7 mouse cellular contexts compared by ENCODE assay signal in the genomic region with DNA sequence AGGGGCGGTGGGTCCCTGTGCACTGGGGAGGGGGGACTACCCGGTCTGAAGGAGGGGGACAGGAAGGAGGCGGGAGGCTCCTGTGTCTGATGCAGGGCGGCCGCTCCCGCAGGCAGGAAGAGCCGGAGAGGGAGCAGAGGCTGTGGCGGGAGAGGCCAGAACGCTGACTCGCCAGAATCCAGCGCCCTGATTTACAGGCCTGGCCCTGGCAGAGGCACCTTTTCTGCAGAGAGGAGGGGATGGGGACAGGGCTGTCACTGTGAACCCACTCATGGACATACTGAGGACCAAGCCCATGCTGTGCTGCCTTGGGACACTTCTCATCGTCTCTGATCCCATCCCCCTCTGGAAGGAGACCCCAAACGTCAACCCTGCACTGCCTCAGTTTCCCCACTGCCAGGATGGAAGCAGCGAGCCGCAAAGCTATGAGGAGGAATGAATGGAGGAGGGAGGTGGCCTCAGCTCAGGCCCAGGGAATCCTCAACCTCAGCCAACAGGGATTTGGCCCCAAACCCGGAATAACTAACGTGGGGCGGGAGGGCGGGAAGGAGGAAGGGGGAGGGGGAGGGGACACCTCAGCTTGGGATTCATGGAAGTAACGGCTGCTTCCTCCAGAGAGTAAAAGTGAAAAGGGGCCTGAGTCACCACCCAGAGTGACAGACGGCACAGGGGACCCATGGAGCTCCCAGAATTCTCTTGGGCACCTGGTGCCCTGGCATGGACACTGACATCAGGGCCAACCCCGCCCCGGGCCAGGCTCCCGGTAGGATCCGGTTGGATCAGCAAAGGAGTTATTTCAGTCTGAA. TPM values are rescaled to one million over a fixed set of nuclear protein-coding genes. Genes with fewer than 3 reads are reported as not detected.
DNase-seq lines count a peak whose midpoint lies in the region; ATAC-seq and TF ChIP-seq lines count a peak whose summit lies in the region.

No protein-coding gene starts in this region.

- H3K27me3 ChIP-seq in embryonic facial prominence, embryonic 15.5 days, result no peaks in the 10 kb centered on the region
- H3K27me3 ChIP-seq in heart, embryonic 14.5 days (ENCODE audit: control insufficient read depth, insufficient read depth, low read length), result no peaks in the 10 kb centered on the region
- no peaks in the 10 kb centered on the region for H3K27me3 ChIP-seq in kidney, embryonic 16.5 days (ENCODE audit: insufficient read depth, low read length)
- peaks cover 25% of the 10 kb centered on the region for H3K27me3 ChIP-seq in liver, postnatal 0 days (ENCODE audit: insufficient read depth, low read length)

- no peak for ATAC-seq in embryonic facial prominence, embryonic 15.5 days (ENCODE audit: insufficient number of reproducible peaks, low FRiP score, low TSS enrichment, low read depth)
- ATAC-seq in heart, embryonic 14.5 days (ENCODE audit: insufficient number of reproducible peaks, insufficient read depth, low FRiP score, low read depth), result peak; percentile 10; the same call in 1 of the 2 replicates
- ATAC-seq in kidney, embryonic 16.5 days (ENCODE audit: low FRiP score, low TSS enrichment), result peak; percentile 27; the same call in 1 of the 2 replicates
- ATAC-seq in liver, postnatal 0 days, result no peak

- peak overlapping the region; percentile 75 for H3K4me3 ChIP-seq in embryonic facial prominence, embryonic 15.5 days (replicated peaks)
- H3K4me3 ChIP-seq in heart, embryonic 14.5 days (ENCODE audit: control insufficient read depth in 1 of 2, insufficient read depth in 1 of 2, low read depth in 1 of 2, low read length in 2 of 2), result peak overlapping the region; percentile 17 to 59
- peak overlapping the region; percentile 76 for H3K4me3 ChIP-seq in kidney, embryonic 16.5 days (ENCODE audit: low read length)
- H3K4me3 ChIP-seq in liver, postnatal 0 days (ENCODE audit: low read depth, low read length), result no peak overlapping the region

- H3K27ac ChIP-seq in embryonic facial prominence, embryonic 15.5 days (replicated peaks), result peak overlapping the region; percentile 82
- peak overlapping the region; percentile 65 to 71 for H3K27ac ChIP-seq in heart, embryonic 14.5 days (replicated peaks in 1 of 2; ENCODE audit: control insufficient read depth in 1 of 2, insufficient read depth in 1 of 2, low read depth in 2 of 2, low read length in 2 of 2)
- H3K27ac ChIP-seq in kidney, embryonic 16.5 days (ENCODE audit: low read length), result peak overlapping the region; percentile 89
- H3K27ac ChIP-seq in liver, postnatal 0 days (ENCODE audit: low read depth), result no peak overlapping the region; the same call in 1 of the 2 replicates

- peaks cover 65% of the 10 kb centered on the region for H3K4me1 ChIP-seq in embryonic facial prominence, embryonic 15.5 days
- H3K4me1 ChIP-seq in heart, embryonic 14.5 days (ENCODE audit: control insufficient read depth in 2 of 2, insufficient read depth in 2 of 2, low read length in 2 of 2), result peaks cover 24 to 34% of the 10 kb centered on the region in 2 experiments
- H3K4me1 ChIP-seq in kidney, embryonic 16.5 days (ENCODE audit: insufficient read depth, low read length), result peaks cover 33% of the 10 kb centered on the region
- H3K4me1 ChIP-seq in liver, postnatal 0 days (ENCODE audit: insufficient read depth), result peaks cover 28% of the 10 kb centered on the region

- 7% methylated on average over 25 of the region's 25 CpGs for WGBS in embryonic facial prominence, embryonic 15.5 days
- 12% methylated on average over 25 of the region's 25 CpGs for WGBS in heart, embryonic 14.5 days
- WGBS in kidney, embryonic 16.5 days, result 2% methylated on average over 25 of the region's 25 CpGs
- 34% methylated on average over 23 of the region's 25 CpGs for WGBS in liver, postnatal 0 days (ENCODE audit: insufficient replicate concordance)

- peak; percentile 40 for DNase-seq in ES-CJ7 (ENCODE audit: low read depth, low spot score)
- peak; percentile 62 for DNase-seq in adrenal gland, adult 8-10 months
- peak; percentile 29 for DNase-seq in liver, postnatal 0 days
- peak; percentile 93 for DNase-seq in skeletal muscle tissue, adult 2 months (ENCODE audit: low read depth, low spot score)

- H3K36me3 ChIP-seq in embryonic facial prominence, embryonic 15.5 days, result peaks cover 13% of the 10 kb centered on the region
- peaks cover 12% of the 10 kb centered on the region for H3K36me3 ChIP-seq in heart, embryonic 14.5 days (ENCODE audit: control insufficient read depth, insufficient read depth, low read length)
- peaks cover 8% of the 10 kb centered on the region; the same call in 1 of the 2 replicates for H3K36me3 ChIP-seq in kidney, embryonic 16.5 days (ENCODE audit: insufficient read depth, low read length)
- H3K36me3 ChIP-seq in liver, postnatal 0 days (replicated peaks; ENCODE audit: insufficient read depth, low read length), result no peaks in the 10 kb centered on the region

- TF ChIP-seq EP300 in liver, postnatal 0 days (IDR thresholded peaks at IDR 0.05; ENCODE audit: low read depth), result no peak

- H3K9me3 ChIP-seq in embryonic facial prominence, embryonic 15.5 days (replicated peaks), result no peaks in the 10 kb centered on the region
- no peaks in the 10 kb centered on the region for H3K9me3 ChIP-seq in heart, embryonic 14.5 days (ENCODE audit: control insufficient read depth, low read length)
- H3K9me3 ChIP-seq in kidney, embryonic 16.5 days (ENCODE audit: low read length), result no peaks in the 10 kb centered on the region
- no peaks in the 10 kb centered on the region for H3K9me3 ChIP-seq in liver, postnatal 0 days (ENCODE audit: low read length)

- no peak for TF ChIP-seq CTCF in liver, postnatal 0 days (IDR thresholded peaks at IDR 0.05; ENCODE audit: low read depth)

- peak overlapping the region; percentile 26; the same call in 1 of the 2 replicates for H3K9ac ChIP-seq in embryonic facial prominence, embryonic 15.5 days
- peak overlapping the region; percentile 84 for H3K9ac ChIP-seq in heart, embryonic 14.5 days (ENCODE audit: low read length)
- H3K9ac ChIP-seq in kidney, embryonic 16.5 days (replicated peaks; ENCODE audit: low read length), result peak overlapping the region; percentile 89
- H3K9ac ChIP-seq in liver, postnatal 0 days (replicated peaks), result no peak overlapping the region

- H3K4me2 ChIP-seq in embryonic facial prominence, embryonic 15.5 days (replicated peaks), result peak overlapping the region; percentile 75
- peak overlapping the region; percentile 93 for H3K4me2 ChIP-seq in heart, embryonic 14.5 days (ENCODE audit: low read length)
- H3K4me2 ChIP-seq in kidney, embryonic 16.5 days (replicated peaks; ENCODE audit: low read depth, low read length), result peak overlapping the region; percentile 95
- 0 out of 2 replicates have a peak overlapping the region, but pooled peaks have one; percentile 22 for H3K4me2 ChIP-seq in liver, postnatal 0 days (ENCODE audit: low read depth, low read length)

RNA-seq across cellular contexts. Expression of a gene that starts 31.0 kb away (rescaled TPM):
- 100 to 1,000 TPM; 113 to 191 (median 144) TPM for total RNA-seq in adrenal gland, adult 8-10 months (2022)
- 138 and 139 TPM in 2 replicates for polyA plus RNA-seq in embryonic facial prominence, embryonic 15.5 days (2015; fragmentation: Nextera tagmentation; extraction: Ambion mirVana)
- 45.0 and 47.0 TPM in 2 replicates for polyA plus RNA-seq in heart, embryonic 14.5 days (2014; fragmentation: Nextera tagmentation; extraction: Ambion mirVana)
- polyA plus RNA-seq in kidney, embryonic 16.5 days (2015; fragmentation: Nextera tagmentation; extraction: Ambion mirVana), result 87.8 and 92.0 TPM in 2 replicates
- polyA plus RNA-seq in liver, postnatal 0 days (2015; fragmentation: Nextera tagmentation; extraction: Ambion mirVana), result 19.6 and 21.1 TPM in 2 replicates

RNA-seq across cellular contexts. Expression of a gene that starts 31.6 kb away (rescaled TPM):
- total RNA-seq in adrenal gland, adult 8-10 months (2022), result 1 to 10 TPM in 2 of 4 experiments, under 1 TPM in 2; 0.78 to 2.0 (median 0.96) TPM
- polyA plus RNA-seq in embryonic facial prominence, embryonic 15.5 days (2015; fragmentation: Nextera tagmentation; extraction: Ambion mirVana), result 5.0 and 8.3 TPM in 2 replicates
- polyA plus RNA-seq in heart, embryonic 14.5 days (2014; fragmentation: Nextera tagmentation; extraction: Ambion mirVana), result 3.8 and 4.7 TPM in 2 replicates
- polyA plus RNA-seq in kidney, embryonic 16.5 days (2015; fragmentation: Nextera tagmentation; extraction: Ambion mirVana), result 42.7 and 44.1 TPM in 2 replicates
- 1.7 and 2.0 TPM in 2 replicates for polyA plus RNA-seq in liver, postnatal 0 days (2015; fragmentation: Nextera tagmentation; extraction: Ambion mirVana)

RNA-seq across cellular contexts. Expression of a gene that starts 35.6 kb away (rescaled TPM):
- total RNA-seq in adrenal gland, adult 8-10 months (2022), result 1 to 10 TPM; 2.0 to 4.2 (median 2.6) TPM
- 1.6 and 2.9 TPM in 2 replicates for polyA plus RNA-seq in embryonic facial prominence, embryonic 15.5 days (2015; fragmentation: Nextera tagmentation; extraction: Ambion mirVana)
- polyA plus RNA-seq in heart, embryonic 14.5 days (2014; fragmentation: Nextera tagmentation; extraction: Ambion mirVana), result 1.0 TPM in 2 replicates
- polyA plus RNA-seq in kidney, embryonic 16.5 days (2015; fragmentation: Nextera tagmentation; extraction: Ambion mirVana), result 1.4 and 1.6 TPM in 2 replicates
- polyA plus RNA-seq in liver, postnatal 0 days (2015; fragmentation: Nextera tagmentation; extraction: Ambion mirVana), result not detected in 2 replicates

RNA-seq across cellular contexts. Expression of a gene that starts 40.2 kb away (rescaled TPM):
- total RNA-seq in adrenal gland, adult 8-10 months (2022), result 1 to 10 TPM in 2 of 4 experiments, under 1 TPM in 2; 0.65 to 2.9 (median 1.0) TPM
- polyA plus RNA-seq in embryonic facial prominence, embryonic 15.5 days (2015; fragmentation: Nextera tagmentation; extraction: Ambion mirVana), result 3.1 and 3.2 TPM in 2 replicates
- polyA plus RNA-seq in heart, embryonic 14.5 days (2014; fragmentation: Nextera tagmentation; extraction: Ambion mirVana), result 1.7 and 2.0 TPM in 2 replicates
- 5.0 and 5.2 TPM in 2 replicates for polyA plus RNA-seq in kidney, embryonic 16.5 days (2015; fragmentation: Nextera tagmentation; extraction: Ambion mirVana)
- polyA plus RNA-seq in liver, postnatal 0 days (2015; fragmentation: Nextera tagmentation; extraction: Ambion mirVana), result 0.40 and 0.70 TPM in 2 replicates

RNA-seq across cellular contexts. Expression of a gene that starts 40.2 kb away (rescaled TPM):
- total RNA-seq in adrenal gland, adult 8-10 months (2022), result 10 to 100 TPM; 49.8 to 60.2 (median 55.0) TPM
- polyA plus RNA-seq in embryonic facial prominence, embryonic 15.5 days (2015; fragmentation: Nextera tagmentation; extraction: Ambion mirVana), result 83.1 and 85.2 TPM in 2 replicates
- polyA plus RNA-seq in heart, embryonic 14.5 days (2014; fragmentation: Nextera tagmentation; extraction: Ambion mirVana), result 52.6 and 53.5 TPM in 2 replicates
- 87.6 and 104 TPM in 2 replicates for polyA plus RNA-seq in kidney, embryonic 16.5 days (2015; fragmentation: Nextera tagmentation; extraction: Ambion mirVana)
- 39.3 and 42.1 TPM in 2 replicates for polyA plus RNA-seq in liver, postnatal 0 days (2015; fragmentation: Nextera tagmentation; extraction: Ambion mirVana)

Comparison
In these comparisons a context has a peak if more than half of its experiments do, and no peak if none do; other contexts are left out.
1. DNase-seq: peak in every context shown above with its lines; median percentile 93 in skeletal muscle tissue, adult 2 months; 62 in adrenal gland, adult 8-10 months; 40 in ES-CJ7; 29 in liver, postnatal 0 days.
2. ATAC-seq: peak in heart, embryonic 14.5 days (single experiment) and kidney, embryonic 16.5 days (single experiment); none in embryonic facial prominence, embryonic 15.5 days (single experiment) and liver, postnatal 0 days (single experiment).
3. H3K4me2 ChIP-seq: peak in every context shown above with its lines; median percentile 95 in kidney, embryonic 16.5 days; 93 in heart, embryonic 14.5 days; 75 in embryonic facial prominence, embryonic 15.5 days; 22 in liver, postnatal 0 days.